In the genomic region with DNA sequence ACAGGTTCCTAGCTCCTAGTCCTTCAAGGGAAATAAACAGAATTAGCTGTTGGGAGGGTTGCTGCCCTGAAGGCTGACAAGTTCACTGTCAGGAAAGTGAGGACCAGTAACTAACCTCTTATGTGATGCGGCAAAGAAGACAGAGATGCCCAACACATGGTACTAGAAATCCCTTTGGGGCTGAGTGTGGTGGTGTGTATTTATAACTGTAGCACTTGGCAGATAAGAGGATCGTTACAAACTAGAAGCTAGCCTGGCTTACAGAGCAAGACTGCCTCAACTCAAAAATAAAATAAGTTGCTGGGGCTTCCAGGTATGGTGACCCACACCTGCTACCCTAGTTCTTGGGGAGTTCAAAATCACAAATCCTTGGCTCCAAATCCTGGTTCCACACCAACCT, we compare ENCODE assay signal across 14 mouse cellular contexts. TPM values are rescaled to one million over a fixed set of nuclear protein-coding genes. Genes with fewer than 3 reads are reported as not detected.
A peak's percentile ranks its signal among the peaks of the same experiment; 100 is the strongest.
DNase-seq lines count a peak whose midpoint lies in the region; ATAC-seq and TF ChIP-seq lines count a peak whose summit lies in the region.
"Had no signal": no experiment of that assay in that cellular context is flagged by ENCODE, and none has a peak within 500 bp of the region (broad histone marks: within the 10 kb centered on the region; RNA-seq: fewer than 3 reads in every experiment).

No protein-coding gene starts in this region.

- no peaks in the 10 kb centered on the region for H3K79me2 ChIP-seq in myocyte (ENCODE audit: control insufficient read depth, insufficient read depth)

- no peak for ATAC-seq in heart, embryonic 14.5 days (ENCODE audit: insufficient number of reproducible peaks, insufficient read depth, low FRiP score, low read depth)
- ATAC-seq in heart, embryonic 16.5 days (replicated peaks; ENCODE audit: extremely low read depth, insufficient read depth, low FRiP score) = peak; percentile 79

- no peaks in the 10 kb centered on the region for H3K27me3 ChIP-seq in heart, embryonic 10.5 days (ENCODE audit: insufficient read depth, poor library complexity, severe bottlenecking)
- no peaks in the 10 kb centered on the region for H3K27me3 ChIP-seq in heart, embryonic 14.5 days (ENCODE audit: control insufficient read depth, insufficient read depth, low read length)
- no peaks in the 10 kb centered on the region for H3K27me3 ChIP-seq in heart, embryonic 16.5 days (ENCODE audit: control insufficient read depth, insufficient read depth, low read length)
- no peaks in the 10 kb centered on the region for H3K27me3 ChIP-seq in myocyte (ENCODE audit: control insufficient read depth, insufficient read depth, insufficient read length)
- H3K27me3 ChIP-seq: CH12.LX; embryonic facial prominence, embryonic 12.5 days; forebrain, embryonic 15.5 days; hindbrain, embryonic 13.5 days had no signal

- H3K9ac ChIP-seq in heart, embryonic 14.5 days (ENCODE audit: low read length) = peak overlapping the region; percentile 18; the same call in 1 of the 2 replicates
- H3K9ac ChIP-seq in heart, embryonic 16.5 days (ENCODE audit: low read length) = peak overlapping the region; percentile 53; the same call in 1 of the 2 replicates
- H3K9ac ChIP-seq: embryonic facial prominence, embryonic 12.5 days; forebrain, embryonic 15.5 days; hindbrain, embryonic 13.5 days had no signal

- peak overlapping the region; percentile 44 for H3K4me2 ChIP-seq in heart, embryonic 14.5 days (ENCODE audit: low read length)
- peak overlapping the region; percentile 49 for H3K4me2 ChIP-seq in heart, embryonic 16.5 days (ENCODE audit: low read depth, low read length)
- H3K4me2 ChIP-seq in myocyte (ENCODE audit: low read depth) = peak overlapping the region; percentile 28
- H3K4me2 ChIP-seq: embryonic facial prominence, embryonic 12.5 days; forebrain, embryonic 15.5 days; hindbrain, embryonic 13.5 days had no signal

- intact Hi-C loops in heart, postnatal 25 days (cut with DNase I) = loop anchor here (1.0 to 5.0 kb wide), 3 partner anchors 47 to 120 kb away; no protein-coding TSS in a partner anchor
- intact Hi-C loops in heart, postnatal 36 days (cut with DNase I) = loop anchor here (1.0 to 10.0 kb wide), 4 partner anchors 46 to 464 kb away; a partner anchor contains a TSS

- H3ac ChIP-seq in myocyte (ENCODE audit: control insufficient read depth, insufficient read length) = no peak overlapping the region

- no peaks in the 10 kb centered on the region for H3K9me3 ChIP-seq in heart, embryonic 10.5 days
- no peaks in the 10 kb centered on the region for H3K9me3 ChIP-seq in heart, embryonic 14.5 days (ENCODE audit: control insufficient read depth, low read length)
- H3K9me3 ChIP-seq in heart, embryonic 16.5 days (replicated peaks; ENCODE audit: control insufficient read depth, low read length) = no peaks in the 10 kb centered on the region
- H3K9me3 ChIP-seq: forebrain, embryonic 15.5 days; hindbrain, embryonic 13.5 days had no signal

- H3K36me3 ChIP-seq in heart, embryonic 10.5 days = no peaks in the 10 kb centered on the region
- no peaks in the 10 kb centered on the region for H3K36me3 ChIP-seq in heart, embryonic 14.5 days (ENCODE audit: control insufficient read depth, insufficient read depth, low read length)
- H3K36me3 ChIP-seq in heart, embryonic 16.5 days (ENCODE audit: control insufficient read depth, insufficient read depth) = no peaks in the 10 kb centered on the region
- H3K36me3 ChIP-seq in myocyte (ENCODE audit: control insufficient read depth, insufficient read depth) = peaks cover 3% of the 10 kb centered on the region
- H3K36me3 ChIP-seq: embryonic facial prominence, embryonic 12.5 days; forebrain, embryonic 15.5 days; hindbrain, embryonic 13.5 days had no signal

- peaks cover 5% of the 10 kb centered on the region for H3K4me1 ChIP-seq in heart, embryonic 10.5 days
- H3K4me1 ChIP-seq in heart, embryonic 14.5 days (ENCODE audit: control insufficient read depth in 2 of 2, insufficient read depth in 2 of 2, low read length in 2 of 2) = peaks cover 2 to 7% of the 10 kb centered on the region in 2 experiments; a peak in 2 of 4 replicates
- peaks cover 5% of the 10 kb centered on the region for H3K4me1 ChIP-seq in heart, embryonic 16.5 days (ENCODE audit: control insufficient read depth, insufficient read depth, low read length)
- H3K4me1 ChIP-seq: embryonic facial prominence, embryonic 12.5 days; forebrain, embryonic 15.5 days; hindbrain, embryonic 13.5 days had no signal

- TF ChIP-seq POLR2A in myocyte (IDR thresholded peaks at IDR 0.05; ENCODE audit: insufficient read length, low read depth) = no peak

- 40% methylated on average over 2 of the region's 2 CpGs for WGBS in heart, embryonic 10.5 days
- 20% methylated on average over 2 of the region's 2 CpGs for WGBS in heart, embryonic 14.5 days
- WGBS in heart, embryonic 16.5 days = 23% methylated on average over 2 of the region's 2 CpGs

- H3K4me3 ChIP-seq in heart, embryonic 10.5 days = no peak overlapping the region
- no peak overlapping the region for H3K4me3 ChIP-seq in heart, embryonic 14.5 days (ENCODE audit: control insufficient read depth in 1 of 2, insufficient read depth in 1 of 2, low read depth in 1 of 2, low read length in 2 of 2)
- 0 out of 2 replicates have a peak overlapping the region, but pooled peaks have one; percentile 13 for H3K4me3 ChIP-seq in heart, embryonic 16.5 days (ENCODE audit: low read length)
- H3K4me3 ChIP-seq in myocyte = no peak overlapping the region
- H3K4me3 ChIP-seq: embryonic facial prominence, embryonic 12.5 days; forebrain, embryonic 15.5 days; hindbrain, embryonic 13.5 days had no signal

- peak overlapping the region; percentile 71 for H3K27ac ChIP-seq in heart, embryonic 10.5 days
- H3K27ac ChIP-seq in heart, embryonic 14.5 days (replicated peaks in 1 of 2; ENCODE audit: control insufficient read depth in 1 of 2, insufficient read depth in 1 of 2, low read depth in 2 of 2, low read length in 2 of 2) = peak overlapping the region; percentile 43 to 44; a peak in 3 of 4 replicates
- H3K27ac ChIP-seq in heart, embryonic 16.5 days (ENCODE audit: low read length) = peak overlapping the region; percentile 80
- H3K27ac ChIP-seq: embryonic facial prominence, embryonic 12.5 days; forebrain, embryonic 15.5 days; hindbrain, embryonic 13.5 days; hindbrain, postnatal 0 days had no signal

- DNase-seq in heart, embryonic 10.5 days (ENCODE audit: low spot score) = no peak
- no peak for DNase-seq in heart, postnatal 25 days (ENCODE audit: low spot score)
- DNase-seq in heart, postnatal 36 days = no peak
- no peak for DNase-seq in adrenal gland, adult (ENCODE audit: inconsistent age in 2 of 2, low spot score in 1 of 2)
- DNase-seq: kidney, adult 11 months had no signal

TF ChIP-seq in myocyte, 11 proteins besides CTCF, POLR2A, EP300 and RAD21:
- no peak for TF ChIP-seq TCF3 (IDR thresholded peaks at IDR 0.05; ENCODE audit: insufficient read length, low read depth)
- TF ChIP-seq REST (IDR thresholded peaks at IDR 0.05; ENCODE audit: insufficient read depth, insufficient read length) = no peak
- no peak for TF ChIP-seq USF1 (IDR thresholded peaks at IDR 0.05; ENCODE audit: low read depth)

RNA-seq across cellular contexts. Expression of a gene that starts 11.5 kb away (rescaled TPM):
- 2.3 and 2.5 TPM in 2 replicates for polyA plus RNA-seq in heart, embryonic 10.5 days (2016; fragmentation: Nextera tagmentation; extraction: Ambion mirVana)
- 1 to 10 TPM; 5.4 to 6.1 TPM for total RNA-seq in heart, postnatal 25 days (2021)
- 1.6 and 1.8 TPM in 2 replicates for polyA plus RNA-seq in heart, embryonic 14.5 days (2014; fragmentation: Nextera tagmentation; extraction: Ambion mirVana)
- 1 to 10 TPM; 5.5 to 5.7 TPM for total RNA-seq in heart, postnatal 36 days (2021)
- 1.4 and 2.0 TPM in 2 replicates for polyA plus RNA-seq in heart, embryonic 16.5 days (2015; fragmentation: Nextera tagmentation; extraction: Ambion mirVana)
- 6.3 TPM for polyA plus RNA-seq in myocyte (2012; fragmentation: generic; extraction: Trizol)

RNA-seq across cellular contexts. Expression of a gene that starts 23.5 kb away (rescaled TPM):
- polyA plus RNA-seq in heart, embryonic 10.5 days (2016; fragmentation: Nextera tagmentation; extraction: Ambion mirVana) = 37.7 and 39.5 TPM in 2 replicates
- 10 to 100 TPM; 39.8 to 46.7 TPM for total RNA-seq in heart, postnatal 25 days (2021)
- 39.4 and 40.0 TPM in 2 replicates for polyA plus RNA-seq in heart, embryonic 14.5 days (2014; fragmentation: Nextera tagmentation; extraction: Ambion mirVana)
- total RNA-seq in heart, postnatal 36 days (2021) = 10 to 100 TPM; 40.5 to 43.2 TPM
- 49.0 and 51.6 TPM in 2 replicates for polyA plus RNA-seq in heart, embryonic 16.5 days (2015; fragmentation: Nextera tagmentation; extraction: Ambion mirVana)
- polyA plus RNA-seq in myocyte (2012; fragmentation: generic; extraction: Trizol) = 61.7 TPM

RNA-seq across cellular contexts. Expression of a gene that starts 51.8 kb away (rescaled TPM):
- 27.1 and 39.6 TPM in 2 replicates for polyA plus RNA-seq in heart, embryonic 10.5 days (2016; fragmentation: Nextera tagmentation; extraction: Ambion mirVana)
- total RNA-seq in heart, postnatal 25 days (2021) = 1 to 10 TPM; 5.7 to 6.0 TPM
- 16.0 and 16.1 TPM in 2 replicates for polyA plus RNA-seq in heart, embryonic 14.5 days (2014; fragmentation: Nextera tagmentation; extraction: Ambion mirVana)
- total RNA-seq in heart, postnatal 36 days (2021) = 1 to 10 TPM; 5.1 to 5.6 TPM
- polyA plus RNA-seq in heart, embryonic 16.5 days (2015; fragmentation: Nextera tagmentation; extraction: Ambion mirVana) = 19.7 and 21.5 TPM in 2 replicates
- 15.1 TPM for polyA plus RNA-seq in myocyte (2012; fragmentation: generic; extraction: Trizol)

RNA-seq across cellular contexts. Expression of a gene that starts 55.6 kb away (rescaled TPM):
- polyA plus RNA-seq in heart, embryonic 10.5 days (2016; fragmentation: Nextera tagmentation; extraction: Ambion mirVana) = 4.9 and 6.5 TPM in 2 replicates
- total RNA-seq in heart, postnatal 25 days (2021) = 1 to 10 TPM; 5.8 to 7.7 TPM
- 4.6 and 5.3 TPM in 2 replicates for polyA plus RNA-seq in heart, embryonic 14.5 days (2014; fragmentation: Nextera tagmentation; extraction: Ambion mirVana)
- 1 to 10 TPM; 5.9 to 8.8 TPM for total RNA-seq in heart, postnatal 36 days (2021)
- 4.9 and 5.8 TPM in 2 replicates for polyA plus RNA-seq in heart, embryonic 16.5 days (2015; fragmentation: Nextera tagmentation; extraction: Ambion mirVana)
- polyA plus RNA-seq in myocyte (2012; fragmentation: generic; extraction: Trizol) = 0.98 TPM
- total RNA-seq: hematopoietic stem cell, adult 5-6 weeks had no signal
